Mouse (Mus musculus): ENCODE data around the gene Gm2974. TPM values are rescaled to one million over a fixed set of nuclear protein-coding genes. Genes with fewer than 3 reads are reported as not detected.

Gm2974 gene
- polyA plus RNA-seq (2015; fragmentation: Nextera tagmentation; extraction: Ambion mirVana): 0.12 and 0.17 TPM in 2 replicates

GRCm38 (mm10) chr14:4182491-4183210, at the start of gene Gm2974:
Gene Gm2974, plus strand, starts transcription at chr14:4182576.

GRCm38 (mm10) chr14:4164730-4165129, 17.6 kb upstream of the Gm2974 start, which contains the start of gene Gm3127:
Gene Gm3127, plus strand, starts transcription at chr14:4165030.

GRCm38 (mm10) chr14:4249331-4249730, 67.0 kb downstream of the Gm2974 start, which contains the start of gene Gm3138:
Gene Gm3138, plus strand, starts transcription at chr14:4249631.

Other genes starting within 250 kb of the Gm2974 start
- not detected in 2 replicates for gene Gm3095, start 219.0 kb upstream of the Gm2974 start, polyA plus RNA-seq (2015; fragmentation: Nextera tagmentation; extraction: Ambion mirVana)
- gene Gm3099, start 184.2 kb upstream of the Gm2974 start, polyA plus RNA-seq (2015; fragmentation: Nextera tagmentation; extraction: Ambion mirVana): not detected in 2 replicates
- 0.10 and 0.22 TPM in 2 replicates for gene Gm5796, start 158.6 kb upstream of the Gm2974 start, polyA plus RNA-seq (2015; fragmentation: Nextera tagmentation; extraction: Ambion mirVana)
- not detected in 2 replicates for gene Gm3115, start 98.5 kb upstream of the Gm2974 start, polyA plus RNA-seq (2015; fragmentation: Nextera tagmentation; extraction: Ambion mirVana)
- 0.21 TPM in 1 of 2 replicates, not detected in the other for gene Gm8108, start 72.0 kb upstream of the Gm2974 start, polyA plus RNA-seq (2015; fragmentation: Nextera tagmentation; extraction: Ambion mirVana)
- not detected in 2 replicates for gene Gm3127, start 17.5 kb upstream of the Gm2974 start, polyA plus RNA-seq (2015; fragmentation: Nextera tagmentation; extraction: Ambion mirVana)
- not detected in 2 replicates for gene Gm3138, start 67.1 kb downstream of the Gm2974 start, polyA plus RNA-seq (2015; fragmentation: Nextera tagmentation; extraction: Ambion mirVana)
- not detected in 2 replicates for gene Gm3149, start 134.7 kb downstream of the Gm2974 start, polyA plus RNA-seq (2015; fragmentation: Nextera tagmentation; extraction: Ambion mirVana)
- gene 2610042L04Rik, start 152.2 kb downstream of the Gm2974 start, polyA plus RNA-seq (2015; fragmentation: Nextera tagmentation; extraction: Ambion mirVana): 0.17 and 0.19 TPM in 2 replicates
- gene Gm3159, start 214.9 kb downstream of the Gm2974 start, polyA plus RNA-seq (2015; fragmentation: Nextera tagmentation; extraction: Ambion mirVana): not detected in 2 replicates
- gene Gm3164, start 232.9 kb downstream of the Gm2974 start, polyA plus RNA-seq (2015; fragmentation: Nextera tagmentation; extraction: Ambion mirVana): not detected in 2 replicates
- not detected in 2 replicates for gene Gm3173, start 248.4 kb downstream of the Gm2974 start, polyA plus RNA-seq (2015; fragmentation: Nextera tagmentation; extraction: Ambion mirVana)

Measured in skeletal muscle tissue, postnatal 0 days (tissue).